Mouse (Mus musculus) liver, embryonic 13.5 days (tissue): ENCODE results near the gene Dcaf7. TPM values are rescaled to one million over a fixed set of nuclear protein-coding genes. Genes with fewer than 3 reads are reported as not detected.

ENCODE experiments used
- ATAC-seq: fragments of 200-750 bp; cut with Nextera tagmentation; 2 replicates; pipeline ENCODE4 v1.8.0; 2017; ENCODE audit warnings: low read depth, mild to moderate bottlenecking, moderate number of reproducible peaks, moderate library complexity
- DNase-seq: peaks from one replicate; pipeline ENCODE4 v3.0.0; 2022
- H3K27ac ChIP-seq: fragments of 300-500 bp; sonication (generic); 2 replicates; pipeline ENCODE4 v1.5.1; 2015; ENCODE audit warnings: moderate library complexity, mild to moderate bottlenecking, inconsistent platforms
- H3K27me3 ChIP-seq: fragments of 300-500 bp; sonication (generic); 2 replicates; pipeline ENCODE4 v1.6.1; 2015; ENCODE audit warnings: mild to moderate bottlenecking, inconsistent platforms
- H3K36me3 ChIP-seq: fragments of 300-500 bp; sonication (generic); 2 replicates; pipeline ENCODE4 v1.6.1; 2015; ENCODE audit warnings: mild to moderate bottlenecking, inconsistent platforms
- H3K4me1 ChIP-seq: fragments of 300-500 bp; sonication (generic); replicated peaks from 2 replicates; pipeline ENCODE4 v1.6.1; 2015; ENCODE audit warnings: inconsistent platforms
- H3K4me2 ChIP-seq: fragments of 300-500 bp; sonication (generic); 2 replicates; pipeline ENCODE4 v1.6.1; 2015; ENCODE audit warnings: inconsistent platforms, mild to moderate bottlenecking, moderate library complexity
- H3K4me3 ChIP-seq: fragments of 300-500 bp; sonication (generic); replicated peaks from 2 replicates; pipeline ENCODE4 v1.5.1; 2015; ENCODE audit warnings: mild to moderate bottlenecking, inconsistent platforms
- H3K9ac ChIP-seq: fragments of 300-500 bp; sonication (generic); 2 replicates; pipeline ENCODE4 v1.6.1; 2015; ENCODE audit warnings: mild to moderate bottlenecking, inconsistent platforms
- H3K9me3 ChIP-seq: fragments of 300-500 bp; sonication (generic); replicated peaks from 2 replicates; pipeline ENCODE4 v1.6.1; 2016; ENCODE audit warnings: inconsistent platforms
- WGBS: fragments of 180-500 bp; shearing (Covaris S2); methylation state at CpG from one replicate; pipeline ENCODE4 v1.1.7; 2015; ENCODE audit not compliant: insufficient replicate concordance; 5-methylcytosine and 5-hydroxymethylcytosine counted together
- polyA plus RNA-seq: library from polyadenylated mRNA; unstranded; fragments of >200 nt; fragmentation: Nextera tagmentation; extraction: Ambion mirVana; gene quantifications from 2 replicates; pipeline ENCODE4 v1.2.1, GENCODE M21; 2015

Dcaf7 gene
- polyA plus RNA-seq, 1 experiment from 2014 or later: 25.3 TPM

GRCm38 (mm10) chr11:106045256-106045655 is 8.6 kb downstream of the Dcaf7 start:
- Histone ChIP-seq H3K4me3 (no peak overlapping the region), H3K36me3 (peaks cover 34% of the 10 kb centered on the region), H3K9me3 (no peaks in the 10 kb centered on the region), H3K27ac (no peak overlapping the region), H3K27me3 (no peaks in the 10 kb centered on the region), H3K9ac (no peak overlapping the region), H3K4me2 (no peak overlapping the region), H3K4me1 (peaks cover 33% of the 10 kb centered on the region)
- DNase-seq (no peak), ATAC-seq (no peak)
- 79% methylated on average over 1 of the region's 1 CpGs for WGBS

DNA sequence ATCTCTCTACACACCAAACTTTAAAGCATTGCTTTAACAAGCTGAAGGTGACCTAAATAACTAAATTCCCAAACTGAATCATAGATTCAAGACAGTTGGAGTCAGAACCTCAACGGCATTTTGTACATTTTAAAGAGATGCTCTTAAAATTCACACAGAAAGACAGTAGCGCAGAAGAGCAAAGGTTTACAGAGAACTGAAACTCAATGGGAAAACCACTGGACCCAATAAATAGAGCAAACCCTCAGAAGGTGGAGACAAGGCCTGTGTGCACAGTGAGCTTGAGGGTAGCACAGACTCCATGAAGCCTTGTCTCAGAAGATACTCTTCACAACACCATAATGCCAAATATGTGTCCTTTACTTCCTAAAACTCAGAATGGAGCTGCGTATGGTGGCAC is 9.1 kb downstream of the Dcaf7 start:
- Histone ChIP-seq H3K4me3 (no peak overlapping the region), H3K27ac (no peak overlapping the region), H3K36me3 (peaks cover 37% of the 10 kb centered on the region), H3K9me3 (no peaks in the 10 kb centered on the region), H3K9ac (no peak overlapping the region), H3K4me1 (peaks cover 30% of the 10 kb centered on the region), H3K27me3 (no peaks in the 10 kb centered on the region), H3K4me2 (no peak overlapping the region)
- no peak for DNase-seq
- ATAC-seq: no peak
- WGBS: 88% methylated on average over 3 of the region's 3 CpGs

DNA sequence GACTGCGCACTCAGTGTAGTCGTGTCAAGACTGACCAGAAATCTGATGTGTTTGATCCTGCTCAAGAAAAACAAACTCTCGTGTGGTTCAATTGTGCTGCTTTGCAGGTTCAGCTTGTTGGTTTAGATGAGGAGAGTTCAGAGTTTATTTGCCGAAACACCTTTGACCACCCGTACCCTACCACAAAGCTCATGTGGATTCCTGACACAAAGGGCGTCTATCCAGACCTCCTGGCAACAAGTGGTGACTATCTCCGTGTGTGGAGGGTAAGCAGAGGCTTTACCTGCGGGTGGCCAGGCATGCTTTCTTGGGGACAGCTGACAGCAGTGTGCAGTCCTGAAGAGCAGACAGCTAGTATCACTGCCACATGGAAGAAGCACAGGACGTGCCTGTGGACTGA is 9.9 kb downstream of the Dcaf7 start:
- H3K4me1 ChIP-seq: peaks cover 28% of the 10 kb centered on the region
- H3K4me2 ChIP-seq: no peak overlapping the region
- H3K27me3 ChIP-seq: no peaks in the 10 kb centered on the region
- H3K9me3 ChIP-seq: no peaks in the 10 kb centered on the region
- peaks cover 45% of the 10 kb centered on the region for H3K36me3 ChIP-seq
- ATAC-seq: peak; percentile 25; the same call in 1 of the 2 replicates
- DNase-seq: no peak
- no peak overlapping the region for H3K27ac ChIP-seq
- WGBS: 74% methylated on average over 9 of the region's 9 CpGs
- H3K9ac ChIP-seq: no peak overlapping the region
- no peak overlapping the region for H3K4me3 ChIP-seq

- ATAC-seq: no peak
- peaks cover 94% of the 10 kb centered on the region for H3K36me3 ChIP-seq
- 74% methylated on average over 2 of the region's 2 CpGs for WGBS
- H3K4me3 ChIP-seq: no peak overlapping the region
- no peak overlapping the region; the same call in 1 of the 2 replicates for H3K9ac ChIP-seq
- H3K27ac ChIP-seq: no peak overlapping the region
- H3K27me3 ChIP-seq: no peaks in the 10 kb centered on the region
- DNase-seq: no peak
- H3K9me3 ChIP-seq: no peaks in the 10 kb centered on the region
- H3K4me2 ChIP-seq: no peak overlapping the region
- H3K4me1 ChIP-seq: peaks cover 46% of the 10 kb centered on the region
These were observed 17.2 kb downstream of the Dcaf7 start for GRCm38 (mm10) chr11:106053921-106054320.

DNA sequence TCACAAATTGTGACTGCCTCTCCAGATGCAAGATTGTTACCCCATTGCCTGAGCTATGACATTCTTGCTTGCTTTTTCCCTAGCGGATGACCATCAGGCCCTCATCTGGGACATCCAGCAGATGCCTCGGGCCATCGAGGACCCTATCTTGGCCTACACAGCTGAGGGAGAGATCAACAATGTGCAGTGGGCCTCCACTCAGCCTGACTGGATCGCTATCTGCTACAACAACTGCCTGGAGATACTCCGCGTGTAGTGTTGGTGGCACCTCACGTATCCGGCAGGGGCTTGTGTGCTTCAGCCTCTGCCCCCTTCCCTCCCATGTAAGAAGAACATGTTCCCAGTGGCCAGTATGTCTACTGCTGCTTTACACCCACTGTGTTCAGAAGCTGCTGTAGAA is 17.9 kb downstream of the Dcaf7 start:
- 48% methylated on average over 8 of the region's 8 CpGs for WGBS
- Histone ChIP-seq H3K4me1 (peaks cover 46% of the 10 kb centered on the region), H3K9me3 (no peaks in the 10 kb centered on the region), H3K36me3 (peaks cover 89% of the 10 kb centered on the region), H3K4me2 (no peak overlapping the region), H3K9ac (no peak overlapping the region; the same call in 1 of the 2 replicates), H3K4me3 (no peak overlapping the region), H3K27ac (peak overlapping the region; percentile 89), H3K27me3 (no peaks in the 10 kb centered on the region)
- DNase-seq (peak; percentile 32), ATAC-seq (peak; percentile 67)

DNA sequence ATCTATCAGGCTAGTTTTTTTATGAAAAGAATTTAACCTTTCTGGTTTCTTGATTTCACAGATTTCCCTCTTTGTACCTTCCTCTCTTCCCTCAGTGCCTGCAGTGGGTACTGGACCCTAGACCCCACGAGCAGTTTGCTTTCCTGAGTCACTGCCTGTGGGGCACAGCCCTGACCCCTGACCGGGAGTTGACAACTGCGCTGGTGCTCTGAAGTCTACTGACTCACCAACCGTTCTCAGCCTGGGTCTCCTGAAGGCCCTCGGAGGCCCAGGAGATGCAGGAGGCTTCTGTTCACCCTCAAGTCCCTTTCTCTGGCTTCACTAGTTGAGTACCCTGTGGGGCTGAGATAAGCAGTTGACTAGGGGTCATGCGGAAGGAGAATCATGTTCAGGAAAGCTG is 18.7 kb downstream of the Dcaf7 start:
- H3K9ac ChIP-seq: 0 out of 2 replicates have a peak overlapping the region, but pooled peaks have one; percentile 2
- H3K36me3 ChIP-seq: peaks cover 83% of the 10 kb centered on the region
- 44% methylated on average over 6 of the region's 6 CpGs for WGBS
- H3K27ac ChIP-seq: peak overlapping the region; percentile 89
- H3K27me3 ChIP-seq: no peaks in the 10 kb centered on the region
- no peaks in the 10 kb centered on the region for H3K9me3 ChIP-seq
- DNase-seq (no peak), ATAC-seq (no peak)
- peaks cover 49% of the 10 kb centered on the region for H3K4me1 ChIP-seq
- no peak overlapping the region for H3K4me2 ChIP-seq
- no peak overlapping the region for H3K4me3 ChIP-seq

GRCm38 (mm10) chr11:106056819-106057491 is 20.3 kb downstream of the Dcaf7 start:
- Histone ChIP-seq H3K36me3 (peaks cover 69% of the 10 kb centered on the region), H3K4me2 (peak overlapping the region; percentile 55), H3K27me3 (no peaks in the 10 kb centered on the region), H3K4me3 (no peak overlapping the region), H3K4me1 (peaks cover 49% of the 10 kb centered on the region), H3K27ac (peak overlapping the region; percentile 89), H3K9ac (peak overlapping the region; percentile 51; the same call in 1 of the 2 replicates), H3K9me3 (no peaks in the 10 kb centered on the region)
- DNase-seq (peak; percentile 60), ATAC-seq (peak; percentile 92)
- 19% methylated on average over 8 of the region's 8 CpGs for WGBS

DNA sequence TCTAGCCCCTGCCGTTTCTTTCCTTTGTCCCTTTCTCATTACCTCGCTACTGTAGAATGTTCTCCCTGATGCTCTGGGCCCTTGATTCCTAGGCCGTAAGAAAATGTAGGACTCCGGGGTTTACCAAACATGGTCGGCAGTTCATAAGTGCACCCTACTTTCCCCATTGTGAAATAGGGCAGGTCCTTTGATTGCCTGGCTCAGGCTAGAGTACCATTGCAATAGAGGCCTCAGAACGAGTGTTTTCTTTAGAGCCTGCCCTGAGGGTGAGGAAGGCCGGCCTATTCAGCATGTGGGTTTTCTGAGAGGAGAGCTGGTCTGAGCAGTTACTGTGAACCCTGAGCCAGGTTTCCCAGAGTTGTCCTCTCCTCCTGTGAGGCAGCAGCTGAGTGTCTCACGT is 21.3 kb downstream of the Dcaf7 start:
- Histone ChIP-seq H3K36me3 (peaks cover 59% of the 10 kb centered on the region), H3K4me1 (peaks cover 49% of the 10 kb centered on the region), H3K4me2 (no peak overlapping the region), H3K9me3 (no peaks in the 10 kb centered on the region), H3K4me3 (no peak overlapping the region), H3K27ac (peak overlapping the region; percentile 89; the same call in 1 of the 2 replicates), H3K9ac (no peak overlapping the region), H3K27me3 (no peaks in the 10 kb centered on the region)
- ATAC-seq (no peak), DNase-seq (no peak)
- 75% methylated on average over 8 of the region's 8 CpGs for WGBS

DNA sequence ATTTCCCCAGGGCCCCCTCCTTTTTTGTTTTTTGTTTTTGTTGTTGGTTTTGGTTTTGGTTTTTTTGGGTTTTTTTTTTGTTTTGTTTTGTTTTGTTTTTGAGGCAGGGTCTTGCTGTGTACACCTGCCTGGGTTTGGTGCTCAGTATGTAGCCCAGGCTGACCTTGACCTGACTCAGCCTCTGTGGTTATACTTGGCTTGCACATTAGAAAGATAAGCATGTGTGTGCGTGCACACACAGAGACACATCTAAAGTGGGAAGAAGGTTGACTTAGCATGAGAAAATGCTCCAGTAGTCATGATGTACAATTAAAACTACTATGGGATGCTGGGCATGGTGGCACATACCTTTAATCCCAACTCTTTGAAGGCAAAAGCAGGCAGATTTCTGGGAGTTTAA is 23.9 kb downstream of the Dcaf7 start:
- Histone ChIP-seq H3K4me1 (peaks cover 37% of the 10 kb centered on the region), H3K9ac (no peak overlapping the region), H3K9me3 (no peaks in the 10 kb centered on the region), H3K4me3 (no peak overlapping the region), H3K27ac (no peak overlapping the region), H3K4me2 (no peak overlapping the region), H3K27me3 (no peaks in the 10 kb centered on the region), H3K36me3 (peaks cover 34% of the 10 kb centered on the region)
- DNase-seq: no peak
- no peak for ATAC-seq
- 38% methylated on average over 1 of the region's 1 CpGs for WGBS

DNA sequence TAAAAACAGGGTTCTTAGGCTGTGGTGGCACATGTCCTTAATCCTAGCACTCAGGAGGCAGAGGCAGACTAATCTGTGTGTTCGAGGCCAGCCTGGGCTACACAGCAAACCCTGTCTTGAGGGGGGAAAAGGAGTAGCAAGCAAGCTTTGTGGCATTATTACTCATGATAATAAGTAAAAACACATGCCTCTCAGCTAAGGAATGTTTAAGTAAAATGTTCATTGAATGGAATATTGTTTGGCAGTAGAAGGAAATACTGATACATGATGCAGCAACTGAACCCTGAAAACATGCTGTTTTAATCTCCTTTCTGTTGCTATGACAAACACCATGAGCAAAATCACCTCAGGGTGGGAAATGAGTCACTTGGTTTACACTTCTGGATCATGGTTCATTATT is 24.6 kb downstream of the Dcaf7 start:
- Histone ChIP-seq H3K27me3 (no peaks in the 10 kb centered on the region), H3K27ac (no peak overlapping the region), H3K9me3 (no peaks in the 10 kb centered on the region), H3K4me3 (no peak overlapping the region), H3K4me1 (peaks cover 31% of the 10 kb centered on the region), H3K4me2 (no peak overlapping the region), H3K36me3 (peaks cover 27% of the 10 kb centered on the region), H3K9ac (no peak overlapping the region)
- no peak for DNase-seq
- WGBS: 73% methylated on average over 1 of the region's 1 CpGs
- no peak for ATAC-seq

- DNase-seq (no peak), ATAC-seq (no peak)
- H3K36me3 ChIP-seq: peaks cover 3% of the 10 kb centered on the region
- H3K9ac ChIP-seq: no peak overlapping the region
- peaks cover 28% of the 10 kb centered on the region for H3K4me1 ChIP-seq
- WGBS: 74% methylated on average over 5 of the region's 5 CpGs
- no peaks in the 10 kb centered on the region for H3K9me3 ChIP-seq
- H3K4me3 ChIP-seq: no peak overlapping the region
- no peak overlapping the region for H3K27ac ChIP-seq
- H3K4me2 ChIP-seq: no peak overlapping the region
- H3K27me3 ChIP-seq: no peaks in the 10 kb centered on the region
These were observed 27.1 kb downstream of the Dcaf7 start for GRCm38 (mm10) chr11:106063756-106064155.
